Mouse (Mus musculus) bone marrow macrophage, adult 2 months (primary cell): ENCODE results near the gene Faap24. TPM values are rescaled to one million over a fixed set of nuclear protein-coding genes. Genes with fewer than 3 reads are reported as not detected.

ENCODE experiments used
- H3K27ac ChIP-seq: 2 replicates; pipeline ENCODE4 v1.5.1; 2012; ENCODE audit warnings: low read depth, low read length; ENCODE audit not compliant: insufficient read depth
- H3K4me1 ChIP-seq: 2 replicates; pipeline ENCODE4 v1.6.1; 2012; ENCODE audit warnings: low read length; ENCODE audit not compliant: control insufficient read depth, insufficient read depth
- H3K4me3 ChIP-seq: 2 replicates; pipeline ENCODE4 v1.5.1; 2012; ENCODE audit warnings: mild to moderate bottlenecking, low read length, moderate library complexity; ENCODE audit not compliant: insufficient read depth
- CTCF ChIP-seq: IDR thresholded peaks from 2 replicates; pipeline ENCODE4 v1.5.1; 2012; ENCODE audit warnings: low read depth, mild to moderate bottlenecking, low read length, moderate library complexity
- POLR2A ChIP-seq: IDR thresholded peaks from 2 replicates; pipeline ENCODE4 v1.6.1; 2012; ENCODE audit warnings: mild to moderate bottlenecking, low read depth, low read length, borderline replicate concordance
- polyA plus RNA-seq: library from polyadenylated mRNA; stranded (reverse); fragments of >200 nt; gene quantifications from 2 replicates; pipeline ENCODE4 v1.2.4, GENCODE M21; 2012; ENCODE audit not compliant: missing spikeins, insufficient read depth, insufficient read length

Faap24 gene
- polyA plus RNA-seq = 8.1 and 8.5 TPM in 2 replicates

DNA sequence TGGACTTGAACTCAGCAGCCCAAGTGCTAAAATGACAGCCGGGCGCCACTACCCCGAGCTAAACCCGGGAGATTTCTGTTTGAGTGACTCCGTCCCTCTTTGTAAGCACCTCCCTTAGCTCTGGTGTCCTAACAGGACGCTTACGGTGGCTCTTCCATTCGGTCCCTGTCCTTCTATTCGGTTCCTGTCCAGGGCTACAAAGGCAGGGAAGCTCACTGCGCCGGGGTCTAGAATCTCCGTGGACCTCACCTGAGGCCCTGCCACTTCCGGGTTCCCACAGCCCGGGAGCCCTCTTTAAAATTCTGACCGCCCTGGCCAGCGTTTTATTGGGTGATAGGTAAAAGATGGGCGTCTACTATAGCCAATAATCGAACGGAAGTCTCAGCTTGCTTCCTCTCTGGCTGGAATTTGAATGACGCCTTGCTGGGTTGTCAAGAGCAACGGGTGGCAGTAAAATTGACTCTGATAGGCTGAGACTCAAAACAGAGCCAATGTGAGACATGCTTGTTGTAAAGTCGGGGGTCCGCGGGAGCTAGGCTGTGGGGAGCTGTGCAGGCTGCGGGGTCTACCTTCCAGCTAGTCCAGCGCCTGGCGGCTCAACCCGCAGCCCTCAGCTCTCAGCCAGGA is at the start of gene Faap24, which contains the start of gene Cep89:
Gene Faap24 (minus strand): TSS at position 295 of the 627 bp plus-strand sequence.
Gene Cep89 (plus strand): TSS at position 494 of the 627 bp plus-strand sequence.
- Histone ChIP-seq H3K4me1 (peaks cover 5% of the 10 kb centered on the region), H3K27ac (no peak within 1 kb of the TSS), H3K4me3 (peak within 1 kb of the TSS; percentile 79)
- TF ChIP-seq POLR2A (0 out of 2 replicates have a peak, but pooled peaks have one; percentile 52), CTCF (no peak)

GRCm38 (mm10) chr7:35435266-35435665 is 38.6 kb upstream of the Faap24 start:
- Histone ChIP-seq H3K4me3 (no peak overlapping the region), H3K27ac (no peak overlapping the region), H3K4me1 (no peaks in the 10 kb centered on the region)
- TF ChIP-seq POLR2A (no peak), CTCF (no peak)

DNA sequence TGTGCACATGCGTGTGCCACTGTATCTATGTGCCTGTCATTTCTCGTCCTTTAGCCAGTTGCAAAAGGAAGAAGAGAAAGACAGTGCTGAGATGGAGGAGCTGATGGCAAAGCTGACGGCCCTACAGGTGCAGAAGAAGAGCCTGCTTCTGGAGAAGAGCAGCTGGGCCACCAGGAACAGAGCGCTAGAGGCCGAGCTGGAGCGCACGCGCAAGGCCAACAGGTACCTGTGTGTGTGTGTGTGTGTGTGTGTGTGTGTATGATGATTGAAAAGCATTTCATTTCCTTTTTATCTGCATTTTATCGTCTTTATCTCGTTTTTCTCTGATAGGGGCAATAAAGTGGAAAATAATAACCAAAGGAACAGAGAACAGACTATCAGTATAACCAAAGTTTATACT is 31.5 kb upstream of the Faap24 start:
- Histone ChIP-seq H3K4me1 (peaks cover under 1% of the 10 kb centered on the region; the same call in 1 of the 2 replicates), H3K27ac (no peak overlapping the region), H3K4me3 (no peak overlapping the region)
- no peak for TF ChIP-seq CTCF
- no peak for TF ChIP-seq POLR2A

GRCm38 (mm10) chr7:35423071-35423470 is 26.4 kb upstream of the Faap24 start:
- peaks cover 4% of the 10 kb centered on the region; the same call in 1 of the 2 replicates for H3K4me1 ChIP-seq
- H3K4me3 ChIP-seq = no peak overlapping the region

GRCm38 (mm10) chr7:35416654-35416948 is 20.0 kb upstream of the Faap24 start:
- TF ChIP-seq POLR2A = no peak
- no peak for TF ChIP-seq CTCF
- Histone ChIP-seq H3K4me1 (no peaks in the 10 kb centered on the region), H3K4me3 (no peak overlapping the region), H3K27ac (no peak overlapping the region)

More at GRCm38 (mm10) chr7:35423071-35423470, 26.4 kb upstream of the Faap24 start:
- no peak for TF ChIP-seq POLR2A
- no peak for TF ChIP-seq CTCF
- no peak overlapping the region for H3K27ac ChIP-seq

DNA sequence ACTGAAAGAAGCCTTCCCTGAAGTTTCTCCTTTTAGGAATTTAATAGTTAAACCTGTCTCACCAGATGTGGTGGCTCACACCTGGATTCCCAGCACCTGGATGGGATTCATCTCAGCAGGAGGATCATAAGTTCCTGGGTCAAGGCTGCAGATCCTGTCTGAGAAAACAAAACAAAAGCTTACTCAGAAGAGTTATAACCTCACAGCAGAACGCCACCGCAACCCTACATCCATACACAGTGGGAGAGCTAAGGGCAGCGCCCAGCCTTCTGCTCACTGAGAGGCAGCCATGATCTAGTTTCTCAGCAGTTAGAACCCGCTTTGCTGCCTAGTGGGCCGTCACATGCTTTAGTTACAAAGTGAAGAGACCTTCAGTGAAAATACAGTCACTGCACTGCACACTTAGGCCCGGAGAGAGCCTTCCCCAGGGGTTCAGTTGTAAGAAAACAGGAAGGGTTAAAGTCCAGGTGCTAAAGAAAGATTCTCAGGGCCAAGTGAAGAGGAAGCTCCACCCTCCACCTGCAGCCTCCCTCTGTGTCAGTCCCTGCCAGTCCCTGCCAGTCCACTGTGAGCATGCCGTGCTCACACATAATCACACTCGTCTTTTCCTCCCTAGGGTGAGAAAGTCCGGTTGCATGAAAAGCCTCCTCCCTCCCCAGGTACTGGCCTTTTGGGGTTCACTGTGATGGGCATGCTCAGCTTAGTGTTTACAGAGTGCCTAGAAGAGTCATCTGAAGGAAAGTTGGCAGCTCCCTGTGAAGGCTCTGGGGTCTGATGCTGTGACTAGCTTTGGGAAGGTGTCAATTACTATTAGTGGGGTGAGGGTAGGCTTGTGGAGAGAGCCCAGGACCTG is 19.4 kb upstream of the Faap24 start:
- no peak overlapping the region for H3K27ac ChIP-seq
- H3K4me3 ChIP-seq = no peak overlapping the region
- TF ChIP-seq POLR2A (no peak), CTCF (no peak)
- H3K4me1 ChIP-seq = no peaks in the 10 kb centered on the region

DNA sequence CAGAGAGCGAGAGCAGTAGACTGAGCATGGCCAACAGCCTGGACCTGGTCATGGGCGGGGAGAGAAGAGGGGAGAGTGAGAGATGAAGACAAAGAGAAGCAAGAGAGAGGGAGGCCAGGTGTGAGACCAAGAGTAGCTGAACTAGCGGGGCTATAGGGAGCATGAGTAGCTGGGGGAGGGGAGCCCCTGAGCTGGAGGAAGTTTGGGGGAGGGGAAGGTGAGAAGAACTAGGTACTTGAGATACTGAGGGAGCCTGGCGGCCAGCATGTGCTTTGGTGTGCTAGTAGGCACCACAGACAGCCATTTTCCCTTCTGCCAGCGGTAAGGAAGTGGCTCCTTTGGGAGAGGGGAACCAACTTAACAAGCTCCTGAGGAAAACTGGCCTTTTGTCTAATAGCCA is 18.6 kb upstream of the Faap24 start:
- Histone ChIP-seq H3K4me1 (no peaks in the 10 kb centered on the region), H3K4me3 (no peak overlapping the region), H3K27ac (no peak overlapping the region)
- TF ChIP-seq POLR2A = no peak
- TF ChIP-seq CTCF = no peak

GRCm38 (mm10) chr7:35401169-35401568 is 4.5 kb upstream of the Faap24 start:
- Histone ChIP-seq H3K4me1 (peaks cover 3% of the 10 kb centered on the region), H3K4me3 (no peak overlapping the region), H3K27ac (no peak overlapping the region)
- TF ChIP-seq CTCF (no peak), POLR2A (no peak)

GRCm38 (mm10) chr7:35395734-35396456 is 741 bp downstream of the Faap24 start:
- Histone ChIP-seq H3K27ac (no peak overlapping the region), H3K4me1 (peaks cover 5% of the 10 kb centered on the region), H3K4me3 (peak overlapping the region; percentile 70)
- TF ChIP-seq CTCF = no peak
- TF ChIP-seq POLR2A = no peak
